Mouse (Mus musculus) kidney, postnatal 10 days (tissue): ENCODE measurements at regions not wholly inside any gene's neighbourhood (a gene's known extent, or its start where the extent isn't known, plus 50 kb on each side); places are given as distances from the start of the nearest gene placed in this dataset.

ENCODE experiments used
- DNase-seq: peaks from one replicate; pipeline ENCODE4 v3.0.0; 2021; ENCODE audit warnings: mixed read lengths

GRCm38 (mm10) chr13:101824962-101825361, 56.9 kb upstream of the Pik3r1 start:
- no peak for DNase-seq

GRCm38 (mm10) chr13:101831872-101832629, 64.0 kb upstream of the Pik3r1 start:
- DNase-seq, result no peak

- DNase-seq, result peak; percentile 12
Observed at GRCm38 (mm10) chr13:101834546-101834945, 66.5 kb upstream of the Pik3r1 start.

- no peak for DNase-seq
Observed at GRCm38 (mm10) chr13:101836992-101837391, 69.0 kb upstream of the Pik3r1 start.

- DNase-seq, result no peak
Observed at GRCm38 (mm10) chr13:101844461-101845440, 76.7 kb upstream of the Pik3r1 start.

GRCm38 (mm10) chr13:101846016-101846415, 78.0 kb upstream of the Pik3r1 start:
- DNase-seq, result no peak

- no peak for DNase-seq
Observed at GRCm38 (mm10) chr13:101847879-101848600, 80.0 kb upstream of the Pik3r1 start.

- DNase-seq, result no peak
Observed at GRCm38 (mm10) chr13:101848601-101849147, 80.7 kb upstream of the Pik3r1 start.

- no peak for DNase-seq
Observed at GRCm38 (mm10) chr13:101849416-101849815, 81.4 kb upstream of the Pik3r1 start.

GRCm38 (mm10) chr13:101851329-101851728, 83.3 kb upstream of the Pik3r1 start:
- DNase-seq, result no peak

GRCm38 (mm10) chr13:101852960-101853359, 84.9 kb upstream of the Pik3r1 start:
- no peak for DNase-seq

- DNase-seq, result peak; percentile 26
Observed at GRCm38 (mm10) chr13:101855141-101855540, 87.1 kb upstream of the Pik3r1 start.

- no peak for DNase-seq
Observed at GRCm38 (mm10) chr13:101860704-101861103, 92.7 kb upstream of the Pik3r1 start.

GRCm38 (mm10) chr13:101862011-101862410, 94.0 kb upstream of the Pik3r1 start:
- DNase-seq, result no peak

GRCm38 (mm10) chr13:101863015-101863414, 95.0 kb upstream of the Pik3r1 start:
- DNase-seq, result no peak

GRCm38 (mm10) chr13:101863602-101864001, 95.6 kb upstream of the Pik3r1 start:
- no peak for DNase-seq

- DNase-seq, result no peak
Observed at GRCm38 (mm10) chr13:101866843-101867242, 98.8 kb upstream of the Pik3r1 start.

- DNase-seq, result no peak
Observed at GRCm38 (mm10) chr13:101874761-101875160, 106.7 kb upstream of the Pik3r1 start.

- DNase-seq, result no peak
Observed at GRCm38 (mm10) chr13:101876069-101876468, 108.1 kb upstream of the Pik3r1 start.

- DNase-seq, result no peak
Observed at GRCm38 (mm10) chr13:101876601-101877000, 108.6 kb upstream of the Pik3r1 start.

- DNase-seq, result no peak
Observed at GRCm38 (mm10) chr13:101878168-101878567, 110.2 kb upstream of the Pik3r1 start.

GRCm38 (mm10) chr13:101879561-101880081, 111.6 kb upstream of the Pik3r1 start:
- DNase-seq, result no peak
